ENCODE assay signal across 27 mouse cellular contexts in the genomic region with DNA sequence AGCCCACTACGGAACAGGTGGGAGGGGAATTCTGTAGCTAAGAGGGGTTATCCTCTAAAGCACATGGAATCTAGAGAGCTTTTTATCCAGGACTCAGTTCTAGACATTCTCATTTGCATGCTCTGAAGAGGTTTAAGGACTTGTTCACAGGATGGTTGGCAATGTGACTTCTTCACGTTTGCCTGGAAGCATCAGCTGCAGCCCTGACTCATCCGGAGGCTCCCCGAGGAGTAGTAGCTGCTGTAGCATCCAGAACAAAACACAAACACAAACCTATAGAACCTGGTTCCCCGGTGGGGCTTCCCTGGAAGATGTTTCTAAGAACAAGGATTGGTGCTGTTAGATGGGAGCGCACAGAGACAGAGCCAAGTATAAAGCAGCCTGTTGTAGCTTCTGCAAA.
"Had no signal": no experiment of that assay in that cellular context is flagged by ENCODE, and none has a peak within 500 bp of the region (broad histone marks: within the 10 kb centered on the region; RNA-seq: fewer than 3 reads in every experiment).

No protein-coding gene starts in this region.

- ATAC-seq: hindbrain, embryonic 16.5 days; inflammation-experienced regulatory T-cells, adult 6 months; intestine, embryonic 15.5 days; intestine, postnatal 0 days had no signal

- H3K27me3 ChIP-seq: heart, embryonic 12.5 days; hindbrain, embryonic 12.5 days; intestine, embryonic 15.5 days; kidney, embryonic 15.5 days; limb, embryonic 12.5 days; liver, embryonic 13.5 days; liver, embryonic 15.5 days had no signal

- DNase-seq: gastrocnemius, adult 2 months; gastrocnemius, postnatal 10 days; gastrocnemius, postnatal 25 days; heart, adult 18-20 months; heart, postnatal 10 days; heart, postnatal 4 days; kidney, adult 18-20 months; kidney, adult 9 months; kidney, postnatal 14 days; kidney, postnatal 36 days; layer of hippocampus, postnatal 36 days; liver; liver, embryonic 13.5 days had no signal

- H3K27ac ChIP-seq: gastrocnemius, adult 2 months; heart, embryonic 10.5 days; hindbrain, embryonic 10.5 days; hindbrain, embryonic 12.5 days; hindbrain, embryonic 14.5 days; intestine, embryonic 15.5 days; kidney, embryonic 15.5 days; kidney, postnatal 0 days; limb, embryonic 10.5 days; limb, embryonic 12.5 days; liver, embryonic 13.5 days; liver, embryonic 15.5 days had no signal

- H3K4me1 ChIP-seq: hindbrain, embryonic 12.5 days; intestine, embryonic 15.5 days; kidney, embryonic 15.5 days; liver, embryonic 13.5 days; liver, embryonic 15.5 days had no signal

- H3K4me3 ChIP-seq: gastrocnemius, adult 2 months; heart, embryonic 10.5 days; heart, embryonic 12.5 days; hindbrain, embryonic 10.5 days; hindbrain, embryonic 12.5 days; intestine, embryonic 15.5 days; kidney, embryonic 15.5 days; limb, embryonic 10.5 days; limb, embryonic 12.5 days; liver, embryonic 13.5 days; liver, embryonic 15.5 days had no signal
